Mouse (Mus musculus): ENCODE measurements around the gene C130073F10Rik.
"Not testable (repeated sequence)": the region's sequence is repeated elsewhere in the genome, so short reads cannot be mapped to it uniquely, and the experiment has no call there.

The C130073F10Rik gene

DNA sequence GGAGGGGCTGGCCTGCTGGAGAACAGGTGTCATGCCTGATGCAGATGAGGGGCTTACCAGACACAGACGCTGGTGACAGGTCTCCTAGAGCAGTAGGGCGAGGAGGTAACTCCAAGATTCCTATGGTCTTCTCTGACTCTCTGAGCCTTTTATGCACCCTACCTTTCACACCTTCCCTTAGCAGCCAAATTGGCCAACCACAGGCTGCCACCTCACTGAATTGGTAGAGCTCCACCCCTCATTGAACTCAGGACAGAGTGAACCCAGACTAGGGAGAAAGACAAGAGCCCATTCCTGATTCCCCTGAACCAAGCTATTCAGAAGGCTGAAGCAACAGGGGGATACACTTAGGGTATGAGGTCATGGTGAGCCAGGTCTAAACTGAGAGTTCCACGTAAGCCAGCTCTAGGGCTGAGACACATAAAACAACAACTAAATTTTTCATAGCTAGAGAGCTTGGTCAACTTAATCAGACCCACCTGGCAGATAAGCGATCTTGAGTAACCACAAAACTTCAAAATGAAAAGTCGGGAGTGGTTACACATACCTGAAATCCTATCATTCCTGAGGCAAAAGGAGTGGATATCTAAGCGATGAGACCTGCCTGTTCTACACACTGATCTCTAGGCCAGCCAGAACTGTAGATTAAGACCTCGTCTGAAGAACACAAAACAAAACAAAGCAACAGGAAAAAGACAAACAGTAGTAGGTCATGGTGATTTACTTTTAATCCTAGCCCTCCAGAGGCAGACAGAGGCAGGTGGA lies at the start of gene C130073F10Rik:
C130073F10Rik (minus strand) TSS at position 134 of the 765 bp plus-strand sequence.
- DNase-seq (ENCODE audit: low read depth), result no peak

DNA sequence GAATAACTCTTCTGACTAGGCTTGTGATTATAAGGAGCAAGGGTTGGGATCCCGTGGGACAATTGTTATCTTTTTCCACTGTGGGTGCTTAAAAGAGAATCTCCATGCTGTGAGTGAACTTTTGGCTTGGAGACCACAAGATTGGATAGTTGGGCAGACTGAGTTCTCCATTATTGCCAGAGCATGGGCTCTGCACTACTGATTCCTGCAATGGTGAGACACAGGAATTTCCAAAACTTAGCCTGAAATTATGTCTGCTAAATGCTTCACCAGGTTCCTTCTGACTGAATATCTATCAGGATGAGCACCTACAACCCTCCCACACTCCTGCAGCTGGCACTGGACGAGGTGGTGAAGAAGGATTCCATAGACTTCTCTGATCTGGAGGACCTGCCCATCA lies 46.5 kb upstream of the C130073F10Rik start, which contains the start of gene Gm12794:
Gm12794 (plus strand) TSS at position 301 of the 400 bp plus-strand sequence.
- DNase-seq (ENCODE audit: low read depth), result not testable (repeated sequence)

DNA sequence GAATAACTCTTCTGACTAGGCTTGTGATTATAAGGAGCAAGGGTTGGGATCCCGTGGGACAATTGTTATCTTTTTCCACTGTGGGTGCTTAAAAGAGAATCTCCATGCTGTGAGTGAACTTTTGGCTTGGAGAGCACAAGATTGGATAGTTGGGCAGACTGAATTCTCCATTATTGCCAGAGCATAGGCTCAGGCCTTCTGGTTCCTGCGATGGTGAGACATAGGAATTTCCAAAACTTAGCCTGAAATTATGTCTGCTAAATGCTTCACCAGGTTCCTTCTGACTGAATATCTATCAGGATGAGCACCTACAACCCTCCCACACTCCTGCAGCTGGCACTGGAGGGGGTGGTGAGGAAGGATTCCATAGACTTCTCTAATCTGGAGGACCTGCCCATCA lies 15.2 kb upstream of the C130073F10Rik start, which contains the start of gene Gm12800:
Gm12800 (plus strand) TSS at position 301 of the 400 bp plus-strand sequence.
- not testable (repeated sequence) for DNase-seq (ENCODE audit: low read depth)

DNA sequence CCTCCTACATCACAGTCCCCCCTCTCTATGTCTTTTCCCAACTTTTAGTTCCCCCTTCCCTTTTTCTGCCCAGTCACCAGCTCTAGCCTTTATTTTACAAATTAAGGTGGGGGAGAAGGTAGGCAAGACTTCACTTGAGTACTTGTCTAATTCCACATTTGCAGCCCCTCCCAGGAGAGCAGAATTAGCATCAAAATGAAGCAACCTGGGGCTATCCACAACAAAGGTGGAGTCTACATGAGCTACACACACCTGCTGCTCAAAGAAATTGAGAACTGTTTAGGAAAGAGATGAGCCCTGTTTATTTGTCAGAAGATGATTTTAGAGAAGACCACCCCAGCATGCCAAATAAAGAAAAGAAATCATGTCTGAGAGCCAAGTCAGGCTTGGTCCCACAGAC lies 4.2 kb downstream of the C130073F10Rik start:
- no peak for DNase-seq (ENCODE audit: low read depth)

DNA sequence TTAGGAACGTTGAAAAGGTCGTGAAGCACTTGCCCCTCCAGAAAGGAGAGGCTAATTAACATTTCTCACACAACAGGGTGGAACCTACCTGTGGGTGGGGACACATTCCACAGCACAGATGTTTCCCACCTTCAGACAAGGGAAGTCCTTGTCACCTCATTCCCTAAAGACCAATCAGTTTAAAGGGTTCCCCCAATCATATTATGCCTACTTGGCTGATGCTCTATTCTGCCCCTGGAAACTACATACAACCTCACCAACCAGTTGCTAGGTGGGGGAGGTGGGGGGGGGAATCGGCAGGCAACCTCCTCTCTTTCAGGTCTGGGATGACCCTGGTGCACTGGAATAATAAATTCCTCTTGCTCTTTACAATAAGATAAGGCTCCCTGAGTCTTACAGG lies 9.9 kb downstream of the C130073F10Rik start:
- no peak for DNase-seq (ENCODE audit: low read depth)

DNA sequence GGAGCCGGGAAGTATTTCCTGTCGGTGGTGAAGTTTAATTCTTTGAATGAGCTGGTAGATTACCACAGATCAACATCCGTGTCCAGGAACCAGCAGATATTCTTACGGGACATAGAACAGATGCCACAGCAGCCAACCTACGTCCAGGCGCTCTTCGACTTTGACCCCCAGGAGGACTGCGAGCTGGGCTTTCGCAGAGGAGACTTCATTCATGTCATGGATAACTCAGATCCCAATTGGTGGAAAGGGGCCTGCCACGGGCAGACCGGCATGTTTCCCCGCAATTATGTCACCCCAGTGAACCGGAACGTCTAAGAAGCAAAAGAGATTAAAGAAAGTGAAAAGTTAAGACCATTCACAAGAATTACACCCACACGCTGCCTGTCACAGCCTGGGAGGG lies 17.9 kb downstream of the C130073F10Rik start:
- not testable (repeated sequence) for DNase-seq (ENCODE audit: low read depth)

DNA sequence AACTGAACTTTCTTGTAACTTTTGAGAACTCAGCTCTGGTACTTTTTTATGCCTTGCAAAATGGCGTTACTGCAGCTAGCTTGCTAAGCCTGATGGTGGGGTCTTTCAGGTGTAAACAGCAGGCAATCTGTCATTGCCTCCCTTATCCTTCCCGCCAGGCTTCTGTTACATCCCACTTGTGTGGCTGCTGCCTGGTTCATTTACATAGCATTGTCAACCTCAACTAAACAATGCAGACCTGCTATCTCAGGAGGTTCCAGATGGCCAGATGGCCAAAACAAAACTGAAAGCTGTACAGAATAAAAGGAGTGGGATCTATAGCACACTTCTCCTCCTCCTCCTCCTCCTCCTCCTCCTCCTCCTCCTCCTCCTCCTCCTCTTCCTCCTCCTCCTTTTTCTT lies 21.6 kb downstream of the C130073F10Rik start:
- not testable (repeated sequence) for DNase-seq (ENCODE audit: low read depth)

DNA sequence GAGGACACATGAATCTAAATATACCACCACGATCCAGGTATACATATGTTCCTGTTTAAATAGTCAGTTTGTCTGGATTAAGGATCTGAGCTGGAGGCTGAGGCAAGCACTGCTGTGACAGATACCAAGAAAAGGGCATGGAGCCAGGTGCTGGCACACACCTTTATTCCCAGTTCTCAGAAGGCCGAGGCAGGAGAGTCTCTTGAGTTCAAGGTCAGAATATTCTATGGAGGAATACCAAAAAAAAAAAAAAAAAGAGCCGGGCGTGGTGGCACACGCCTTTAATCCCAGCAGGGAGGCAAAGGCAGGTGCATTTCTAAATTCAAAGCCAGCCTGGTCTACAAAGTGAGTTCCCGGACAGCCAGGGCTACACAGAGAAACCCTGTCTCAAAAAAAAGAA lies 31.3 kb downstream of the C130073F10Rik start:
- no peak for DNase-seq (ENCODE audit: low read depth)

DNA sequence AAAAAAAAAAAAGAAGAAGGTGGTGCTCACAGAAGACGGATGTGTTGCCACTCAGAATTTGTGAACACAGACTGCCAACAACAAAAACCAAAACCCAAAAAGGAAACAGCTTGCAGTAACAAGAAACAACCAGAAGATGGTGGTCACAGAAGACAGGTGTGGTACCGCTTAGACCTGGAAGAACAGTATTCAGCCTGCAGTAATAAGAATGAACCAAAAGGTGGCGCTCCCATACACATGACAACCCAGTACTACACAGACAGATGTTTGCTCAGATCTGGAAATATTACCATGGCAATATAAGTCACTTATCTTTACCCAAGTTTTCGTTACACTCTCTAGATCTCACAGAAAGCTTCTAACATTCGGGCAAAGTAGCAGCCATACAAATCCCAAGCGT lies 32.7 kb downstream of the C130073F10Rik start:
- DNase-seq (ENCODE audit: low read depth), result peak; percentile 12

DNA sequence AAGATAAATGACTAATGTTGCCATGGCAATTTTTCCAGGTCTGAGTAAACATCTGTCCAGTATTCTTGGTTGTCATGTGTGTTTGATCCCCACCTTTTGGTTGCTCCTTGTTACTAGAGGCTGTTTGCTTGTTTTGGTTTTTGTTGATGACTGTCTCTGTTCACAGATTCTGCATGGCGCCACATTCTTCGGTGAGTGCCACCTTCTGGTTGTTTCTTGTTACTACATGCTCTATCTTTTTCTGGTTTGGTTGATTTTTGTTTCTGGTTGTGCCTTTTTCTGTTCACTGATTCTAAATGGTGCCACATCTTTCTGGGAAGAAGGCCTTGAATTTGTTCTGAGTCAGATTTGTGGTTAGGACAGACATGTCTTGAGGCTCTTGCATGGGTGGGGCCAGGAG lies 42.7 kb downstream of the C130073F10Rik start:
- no peak for DNase-seq (ENCODE audit: low read depth)

DNA sequence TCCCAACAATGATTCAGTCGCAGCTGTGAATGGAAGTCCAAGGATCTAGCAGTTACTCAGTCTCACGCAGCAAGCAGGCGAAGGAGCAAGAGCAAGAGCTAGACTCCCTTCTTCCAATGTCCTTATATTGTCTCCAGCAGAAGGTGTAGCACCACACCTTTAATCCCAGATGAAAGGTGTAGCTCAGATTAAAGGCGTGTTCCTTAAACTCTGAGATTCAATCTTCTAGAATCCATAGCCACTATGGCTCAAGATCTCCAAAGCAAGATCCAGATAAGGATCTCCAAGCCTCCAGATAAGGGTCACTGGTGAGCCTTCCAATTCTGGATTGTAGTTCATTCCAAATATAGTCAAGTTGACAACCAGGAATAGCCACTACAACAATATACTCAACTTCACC lies 49.7 kb downstream of the C130073F10Rik start, which contains the start of gene B020004J07Rik:
B020004J07Rik (minus strand) TSS at position 101 of the 400 bp plus-strand sequence.
- DNase-seq (ENCODE audit: low read depth), result not testable (repeated sequence)
